Mouse (Mus musculus) liver, adult 2 months (tissue): Measurements from ENCODE around the gene Wdtc1.

Experiments
- CTCF ChIP-seq: fragments of 200-500 bp; IDR thresholded peaks from 2 replicates; pipeline ENCODE4 v1.5.1; 2011; ENCODE audit warnings: low read depth, low read length, control low read depth
- POLR2A ChIP-seq: fragments of 200-500 bp; IDR thresholded peaks from 2 replicates; pipeline ENCODE4 v1.6.1; 2011; ENCODE audit warnings: low read length, control low read depth; ENCODE audit not compliant: insufficient read depth; ENCODE audit errors: extremely low read depth

GRCm38 (mm10) chr4:133386061-133386797, 32.9 kb upstream of the Wdtc1 start:
- TF ChIP-seq CTCF (no peak), POLR2A (no peak)
